Mouse (Mus musculus) heart, embryonic 13.5 days (tissue): ENCODE results near the gene Pik3ip1. TPM values are rescaled to one million over a fixed set of nuclear protein-coding genes. Genes with fewer than 3 reads are reported as not detected.

Experiments used
- ATAC-seq: fragments of 200-750 bp; cut with Nextera tagmentation; 2 replicates; pipeline ENCODE4 v1.8.0; 2017; ENCODE audit warnings: moderate TSS enrichment; ENCODE audit not compliant: insufficient number of reproducible peaks, low FRiP score, low TSS enrichment; ENCODE audit errors: extremely low read depth
- H3K27ac ChIP-seq: fragments of 300-500 bp; sonication (generic); replicated peaks from 2 replicates; pipeline ENCODE4 v1.5.1; 2015; ENCODE audit warnings: moderate library complexity, mild to moderate bottlenecking, inconsistent platforms
- H3K27me3 ChIP-seq: fragments of 300-500 bp; sonication (generic); replicated peaks from 2 replicates; pipeline ENCODE4 v1.6.1; 2015; ENCODE audit warnings: mild to moderate bottlenecking, inconsistent platforms
- H3K36me3 ChIP-seq: fragments of 300-500 bp; sonication (generic); 2 replicates; pipeline ENCODE4 v1.6.1; 2015; ENCODE audit warnings: mild to moderate bottlenecking, inconsistent platforms
- H3K4me1 ChIP-seq: fragments of 300-500 bp; sonication (generic); 2 replicates; pipeline ENCODE4 v1.6.1; 2015; ENCODE audit warnings: inconsistent platforms
- H3K4me2 ChIP-seq: fragments of 300-500 bp; sonication (generic); 2 replicates; pipeline ENCODE4 v1.6.1; 2015; ENCODE audit warnings: inconsistent platforms, mild to moderate bottlenecking, moderate library complexity
- H3K4me3 ChIP-seq: fragments of 300-500 bp; sonication (generic); 2 replicates; pipeline ENCODE4 v1.5.1; 2015; ENCODE audit warnings: moderate library complexity, mild to moderate bottlenecking, inconsistent platforms
- H3K9ac ChIP-seq: fragments of 300-500 bp; sonication (generic); 2 replicates; pipeline ENCODE4 v1.6.1; 2015; ENCODE audit warnings: inconsistent platforms, mild to moderate bottlenecking, moderate library complexity
- H3K9me3 ChIP-seq: fragments of 300-500 bp; sonication (generic); 2 replicates; pipeline ENCODE4 v1.6.1; 2016; ENCODE audit warnings: inconsistent platforms
- WGBS: fragments of 180-500 bp; shearing (Covaris S2); methylation state at CpG from one replicate; pipeline ENCODE4 v1.1.7; 2015; ENCODE audit warnings: mixed read lengths; 5-methylcytosine and 5-hydroxymethylcytosine counted together
- polyA plus RNA-seq: library from polyadenylated mRNA; unstranded; fragments of >200 nt; fragmentation: Nextera tagmentation; extraction: Ambion mirVana; gene quantifications from 2 replicates; pipeline ENCODE4 v1.2.1, GENCODE M21; 2015

The Pik3ip1 gene
- polyA plus RNA-seq, 1 experiment from 2014 or later: 19.0 TPM

GRCm38 (mm10) chr11:3305821-3306220, 24.4 kb upstream of the Pik3ip1 start:
- no peaks in the 10 kb centered on the region for H3K9me3 ChIP-seq
- no peak for ATAC-seq
- H3K4me1 ChIP-seq: peaks cover 20% of the 10 kb centered on the region
- peaks cover 100% of the 10 kb centered on the region for H3K36me3 ChIP-seq
- H3K27ac ChIP-seq: no peak overlapping the region
- no peak overlapping the region for H3K4me3 ChIP-seq
- H3K4me2 ChIP-seq: no peak overlapping the region
- no peaks in the 10 kb centered on the region for H3K27me3 ChIP-seq
- WGBS: 89% methylated on average over 4 of the region's 4 CpGs
- no peak overlapping the region for H3K9ac ChIP-seq

DNA sequence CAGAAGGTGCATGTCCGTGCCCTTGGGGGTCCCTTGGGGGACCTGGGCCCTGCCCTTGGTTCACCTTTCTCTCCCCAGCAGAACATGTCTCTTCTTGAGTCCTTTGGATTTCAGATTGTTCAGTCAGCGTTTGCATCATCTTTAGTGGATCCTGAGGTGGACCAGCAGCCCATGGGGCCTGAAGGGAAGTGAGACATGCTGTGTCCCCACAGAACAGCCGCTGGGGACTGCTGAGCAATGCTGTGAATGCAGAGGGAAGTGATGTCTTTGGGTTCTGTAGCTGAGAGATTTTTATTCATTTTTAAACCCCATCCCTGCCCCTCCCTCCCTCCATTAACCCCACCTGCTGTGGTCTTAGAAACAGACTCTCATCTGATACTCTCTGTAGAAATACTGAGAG, 22.3 kb upstream of the Pik3ip1 start:
- Histone ChIP-seq H3K4me1 (peaks cover 13% of the 10 kb centered on the region), H3K4me2 (no peak overlapping the region), H3K9me3 (no peaks in the 10 kb centered on the region), H3K9ac (no peak overlapping the region), H3K36me3 (peaks cover 96% of the 10 kb centered on the region), H3K27me3 (no peaks in the 10 kb centered on the region), H3K4me3 (no peak overlapping the region), H3K27ac (no peak overlapping the region)
- no peak for ATAC-seq
- WGBS: 84% methylated on average over 3 of the region's 3 CpGs

GRCm38 (mm10) chr11:3309884-3310283, 20.3 kb upstream of the Pik3ip1 start:
- no peak overlapping the region for H3K4me3 ChIP-seq
- no peaks in the 10 kb centered on the region for H3K27me3 ChIP-seq
- H3K4me1 ChIP-seq: peaks cover 8% of the 10 kb centered on the region
- H3K36me3 ChIP-seq: peaks cover 76% of the 10 kb centered on the region
- no peaks in the 10 kb centered on the region for H3K9me3 ChIP-seq
- H3K4me2 ChIP-seq: no peak overlapping the region
- ATAC-seq: no peak
- H3K27ac ChIP-seq: no peak overlapping the region
- 82% methylated on average over 4 of the region's 4 CpGs for whole genome bisulfite sequencing
- H3K9ac ChIP-seq: no peak overlapping the region

- Histone ChIP-seq H3K9me3 (no peaks in the 10 kb centered on the region), H3K4me2 (no peak overlapping the region), H3K9ac (no peak overlapping the region), H3K36me3 (peaks cover 65% of the 10 kb centered on the region), H3K27ac (no peak overlapping the region), H3K27me3 (no peaks in the 10 kb centered on the region), H3K4me3 (no peak overlapping the region), H3K4me1 (peaks cover 8% of the 10 kb centered on the region)
- ATAC-seq: no peak
- 80% methylated on average over 10 of the region's 10 CpGs for WGBS
Observed at GRCm38 (mm10) chr11:3310789-3311585, 19.2 kb upstream of the Pik3ip1 start.

DNA sequence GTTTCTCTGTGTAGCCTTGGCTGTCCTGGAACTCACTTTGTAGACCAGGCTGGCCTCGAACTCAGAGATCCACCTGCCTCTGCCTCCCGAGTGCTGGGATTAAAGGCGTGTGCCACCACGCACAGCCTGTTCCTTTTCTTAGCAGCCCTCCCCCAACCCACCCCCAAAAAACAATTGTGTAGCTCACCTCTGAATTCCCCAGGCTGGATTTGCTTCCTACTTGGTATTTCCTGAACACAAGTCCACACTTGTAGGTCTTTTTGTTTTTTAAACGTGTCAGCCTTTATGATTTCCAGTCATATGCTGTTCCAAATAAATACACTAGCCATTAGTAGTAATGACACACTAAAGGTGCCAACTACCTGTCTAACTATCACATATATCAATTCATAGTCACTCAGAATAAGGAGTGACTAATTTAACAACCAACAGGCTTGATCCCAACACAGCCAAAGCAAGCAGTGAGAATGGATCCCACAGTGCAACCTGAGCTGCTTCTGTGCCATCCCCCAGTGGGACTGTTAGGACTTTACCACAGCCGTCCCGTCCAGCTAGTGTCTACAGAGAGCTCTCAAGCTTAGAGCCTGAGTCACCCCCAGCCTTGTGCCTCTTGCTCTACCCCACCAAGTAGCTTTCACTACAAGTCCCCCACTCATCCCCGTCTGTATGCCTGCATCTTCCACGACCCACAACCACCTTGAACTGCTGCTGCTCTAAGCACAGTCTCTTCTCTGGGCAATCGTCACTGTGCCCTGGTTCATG, 18.4 kb upstream of the Pik3ip1 start:
- Histone ChIP-seq H3K36me3 (peaks cover 57% of the 10 kb centered on the region), H3K27ac (no peak overlapping the region), H3K4me3 (no peak overlapping the region), H3K9ac (no peak overlapping the region), H3K4me2 (no peak overlapping the region), H3K4me1 (peaks cover 8% of the 10 kb centered on the region), H3K27me3 (no peaks in the 10 kb centered on the region), H3K9me3 (no peaks in the 10 kb centered on the region)
- no peak for ATAC-seq
- WGBS: 82% methylated on average over 10 of the region's 10 CpGs

DNA sequence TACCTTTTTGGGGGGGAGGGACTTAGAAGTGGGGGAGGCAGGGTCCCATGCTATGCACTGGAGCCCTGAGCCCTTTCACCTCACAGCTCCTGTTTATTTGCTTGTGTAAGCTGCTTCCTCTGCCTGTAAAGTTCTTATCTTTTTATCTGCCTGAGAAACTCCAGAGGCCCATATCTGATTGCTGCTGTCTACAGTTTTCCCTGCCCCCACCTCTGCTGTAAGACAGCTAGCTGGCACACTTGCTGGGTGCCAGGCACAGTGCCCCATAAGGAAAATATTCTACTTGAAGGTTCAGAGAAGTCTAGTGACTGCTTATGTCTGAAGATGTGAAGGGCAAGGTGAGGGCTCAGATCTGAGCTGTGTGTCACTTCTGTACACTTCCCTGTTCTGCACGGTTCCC, 16.9 kb upstream of the Pik3ip1 start:
- no peak for ATAC-seq
- no peak overlapping the region for H3K9ac ChIP-seq
- H3K4me2 ChIP-seq: no peak overlapping the region
- H3K4me1 ChIP-seq: peaks cover 8% of the 10 kb centered on the region
- H3K4me3 ChIP-seq: no peak overlapping the region
- peaks cover 4% of the 10 kb centered on the region; the same call in 1 of the 2 replicates for H3K9me3 ChIP-seq
- peaks cover 42% of the 10 kb centered on the region for H3K36me3 ChIP-seq
- WGBS: 77% methylated on average over 1 of the region's 1 CpGs
- H3K27me3 ChIP-seq: no peaks in the 10 kb centered on the region
- H3K27ac ChIP-seq: no peak overlapping the region

DNA sequence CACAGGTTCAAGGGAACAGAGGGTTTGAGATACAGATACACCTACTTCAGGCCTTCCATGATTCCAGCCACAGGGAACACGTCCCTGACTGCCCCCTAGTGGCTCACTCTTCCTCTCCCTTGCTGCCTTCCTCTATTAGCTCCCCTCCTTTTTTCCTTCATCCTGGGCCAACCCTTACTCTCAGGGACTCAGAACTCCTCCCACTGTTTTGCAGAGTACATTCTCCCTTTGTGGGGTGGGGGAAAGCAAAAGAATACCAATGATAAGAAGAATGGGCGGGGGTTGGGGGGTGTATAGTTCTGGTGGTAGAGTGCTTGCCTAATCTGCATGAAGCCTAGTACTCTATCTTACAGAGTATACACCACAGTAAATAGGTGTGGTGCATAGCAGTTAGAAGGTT, 16.1 kb upstream of the Pik3ip1 start:
- Histone ChIP-seq H3K4me3 (no peak overlapping the region), H3K9ac (no peak overlapping the region), H3K9me3 (peaks cover 4% of the 10 kb centered on the region; the same call in 1 of the 2 replicates), H3K4me2 (no peak overlapping the region), H3K36me3 (peaks cover 33% of the 10 kb centered on the region), H3K27me3 (no peaks in the 10 kb centered on the region), H3K4me1 (peaks cover 8% of the 10 kb centered on the region), H3K27ac (no peak overlapping the region)
- 16% methylated on average over 2 of the region's 2 CpGs for WGBS
- no peak for ATAC-seq

GRCm38 (mm10) chr11:3318286-3318685, 11.9 kb upstream of the Pik3ip1 start:
- H3K4me3 ChIP-seq: no peak overlapping the region
- no peak overlapping the region for H3K27ac ChIP-seq
- 86% methylated on average over 3 of the region's 3 CpGs for WGBS

GRCm38 (mm10) chr11:3328271-3328670, 1.9 kb upstream of the Pik3ip1 start:
- Histone ChIP-seq H3K36me3 (peaks cover 4% of the 10 kb centered on the region), H3K9ac (no peak overlapping the region), H3K27ac (no peak overlapping the region), H3K9me3 (no peaks in the 10 kb centered on the region), H3K4me3 (no peak overlapping the region), H3K27me3 (no peaks in the 10 kb centered on the region), H3K4me1 (peaks cover 39% of the 10 kb centered on the region), H3K4me2 (no peak overlapping the region)
- ATAC-seq: no peak
- 73% methylated on average over 5 of the region's 5 CpGs for WGBS

More at GRCm38 (mm10) chr11:3318286-3318685, 11.9 kb upstream of the Pik3ip1 start:
- no peaks in the 10 kb centered on the region for H3K27me3 ChIP-seq
- H3K4me1 ChIP-seq: no peaks in the 10 kb centered on the region; the same call in 1 of the 2 replicates
- H3K4me2 ChIP-seq: no peak overlapping the region
- H3K9ac ChIP-seq: no peak overlapping the region
- H3K36me3 ChIP-seq: no peaks in the 10 kb centered on the region
- peaks cover 4% of the 10 kb centered on the region; the same call in 1 of the 2 replicates for H3K9me3 ChIP-seq
- no peak for ATAC-seq

DNA sequence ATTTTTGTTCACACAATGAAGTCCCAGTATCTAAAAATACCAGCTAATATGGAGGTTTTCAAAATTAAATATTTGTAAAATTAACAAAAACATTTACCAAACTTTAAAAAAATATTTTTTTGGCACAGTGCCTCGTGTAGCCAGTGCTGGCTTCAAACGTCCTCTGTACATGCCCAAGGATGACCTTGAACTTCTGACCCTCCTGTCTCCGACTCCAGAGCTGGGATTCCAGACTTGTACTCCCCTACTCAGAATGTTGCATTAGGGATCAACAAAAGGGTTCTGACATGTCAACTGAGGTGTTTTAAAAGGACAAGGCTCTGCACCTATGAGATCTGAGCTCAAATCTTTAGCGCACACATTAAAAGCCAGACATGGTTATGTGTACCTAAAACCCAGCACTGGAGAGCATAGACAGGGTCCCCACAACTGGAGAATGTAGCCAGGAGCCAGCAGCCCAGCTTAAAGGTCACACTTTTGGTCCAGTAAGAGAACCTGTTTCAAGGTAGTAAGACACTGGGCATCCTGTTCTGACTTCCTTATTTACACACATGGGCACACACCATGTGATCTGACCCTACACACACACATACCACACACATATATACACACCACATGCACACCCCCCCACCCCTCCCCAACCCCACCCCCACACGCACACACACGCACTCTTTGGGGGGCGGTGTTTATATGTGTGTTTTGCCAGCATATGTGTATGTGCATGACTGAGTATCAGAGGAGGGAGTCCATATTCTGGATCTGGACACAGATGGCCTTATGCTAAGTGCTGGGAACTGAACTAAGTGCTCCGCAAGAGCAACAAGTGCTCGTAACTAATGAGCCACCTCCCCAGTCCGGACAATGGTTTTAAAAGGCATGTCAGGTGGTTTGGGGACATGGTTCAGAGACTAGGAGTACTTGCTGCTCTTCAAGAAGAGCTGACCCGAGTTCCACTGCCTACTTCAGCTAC, 1.1 kb upstream of the Pik3ip1 start:
- Histone ChIP-seq H3K4me3 (no peak overlapping the region), H3K4me2 (peak overlapping the region; percentile 99), H3K9ac (no peak overlapping the region), H3K4me1 (peaks cover 39% of the 10 kb centered on the region), H3K9me3 (no peaks in the 10 kb centered on the region), H3K27me3 (no peaks in the 10 kb centered on the region), H3K27ac (peak overlapping the region; percentile 78), H3K36me3 (peaks cover 10% of the 10 kb centered on the region)
- ATAC-seq: no peak
- WGBS: 64% methylated on average over 11 of the region's 11 CpGs

- peak overlapping the region; percentile 78 for H3K27ac ChIP-seq
- peak overlapping the region; percentile 99 for H3K4me2 ChIP-seq
- H3K9me3 ChIP-seq: no peaks in the 10 kb centered on the region
- H3K9ac ChIP-seq: peak overlapping the region; percentile 85
- H3K4me3 ChIP-seq: peak overlapping the region; percentile 63
- WGBS: 2% methylated on average over 9 of the region's 9 CpGs
- H3K4me1 ChIP-seq: peaks cover 53% of the 10 kb centered on the region
- H3K27me3 ChIP-seq: no peaks in the 10 kb centered on the region
- no peak for ATAC-seq
- H3K36me3 ChIP-seq: peaks cover 17% of the 10 kb centered on the region
Observed at GRCm38 (mm10) chr11:3330566-3330965, 365 bp downstream of the Pik3ip1 start.
